18 mouse cellular contexts compared by ENCODE assay signal in genomic region chr2:102316540-102316939, GRCm38 (mm10).
DNase-seq lines count a peak whose midpoint lies in the region; ATAC-seq lines count a peak whose summit lies in the region.
"Had no signal": no experiment of that assay in that cellular context is flagged by ENCODE, and none has a peak within 500 bp of the region (broad histone marks: within the 10 kb centered on the region; RNA-seq: fewer than 3 reads in every experiment).

No protein-coding gene starts in this region.

- H3K4me3 ChIP-seq in midbrain, embryonic 15.5 days, result no peak overlapping the region
- no peak overlapping the region for H3K4me3 ChIP-seq in midbrain, embryonic 11.5 days (ENCODE audit: low read depth, low read length)
- H3K4me3 ChIP-seq in hindbrain, embryonic 12.5 days, result no peak overlapping the region
- H3K4me3 ChIP-seq: erythroblast, embryonic 14.5 days; limb, embryonic 10.5 days; liver, embryonic 13.5 days; midbrain, embryonic 10.5 days had no signal

- peaks cover 4% of the 10 kb centered on the region; the same call in 1 of the 2 replicates for H3K4me1 ChIP-seq in midbrain, embryonic 15.5 days
- H3K4me1 ChIP-seq in midbrain, embryonic 11.5 days (ENCODE audit: control insufficient read depth, insufficient read depth, low read length), result no peaks in the 10 kb centered on the region
- 0 out of 2 replicates have a peak, but pooled peaks cover 2% of the 10 kb centered on the region for H3K4me1 ChIP-seq in hindbrain, embryonic 12.5 days
- H3K4me1 ChIP-seq: limb, embryonic 10.5 days; liver, embryonic 13.5 days; midbrain, embryonic 10.5 days had no signal

- WGBS in midbrain, embryonic 15.5 days, result 75% methylated on average over 3 of the region's 3 CpGs
- WGBS in midbrain, embryonic 11.5 days, result 82% methylated on average over 3 of the region's 3 CpGs
- whole genome bisulfite sequencing in hindbrain, embryonic 12.5 days, result 86% methylated on average over 3 of the region's 3 CpGs

- ATAC-seq in cerebellum, adult (ENCODE audit: insufficient number of reproducible peaks, low FRiP score, low TSS enrichment), result 0 out of 2 replicates have a peak, but pooled peaks have one; percentile 51
- ATAC-seq in midbrain, embryonic 15.5 days (replicated peaks), result no peak
- ATAC-seq in midbrain, embryonic 11.5 days (ENCODE audit: low FRiP score), result no peak
- ATAC-seq in hindbrain, embryonic 12.5 days (ENCODE audit: low FRiP score), result no peak
- ATAC-seq in CD4-positive, CD25-positive, alpha-beta regulatory T cell, adult 4 months, result no peak
- ATAC-seq: intestine, embryonic 16.5 days; Patski had no signal

- H3K4me2 ChIP-seq in midbrain, embryonic 15.5 days, result no peak overlapping the region
- H3K4me2 ChIP-seq in midbrain, embryonic 11.5 days, result no peak overlapping the region
- H3K4me2 ChIP-seq in hindbrain, embryonic 12.5 days (replicated peaks), result no peak overlapping the region
- H3K4me2 ChIP-seq: liver, embryonic 13.5 days had no signal

- no peaks in the 10 kb centered on the region for H3K36me3 ChIP-seq in midbrain, embryonic 15.5 days (replicated peaks)
- H3K36me3 ChIP-seq in midbrain, embryonic 11.5 days (ENCODE audit: control insufficient read depth, insufficient read depth, low read length), result no peaks in the 10 kb centered on the region
- H3K36me3 ChIP-seq in hindbrain, embryonic 12.5 days, result no peaks in the 10 kb centered on the region
- H3K36me3 ChIP-seq: liver, embryonic 13.5 days; midbrain, embryonic 10.5 days had no signal

- 0 out of 2 replicates have a peak overlapping the region, but pooled peaks have one; percentile 1 for H3K27ac ChIP-seq in midbrain, embryonic 15.5 days
- no peak overlapping the region for H3K27ac ChIP-seq in midbrain, embryonic 11.5 days (ENCODE audit: low read depth, low read length)
- no peak overlapping the region for H3K27ac ChIP-seq in hindbrain, embryonic 12.5 days
- H3K27ac ChIP-seq: limb, embryonic 10.5 days; liver, embryonic 13.5 days; midbrain, embryonic 10.5 days had no signal

- H3K9ac ChIP-seq in midbrain, embryonic 15.5 days, result no peak overlapping the region
- H3K9ac ChIP-seq in midbrain, embryonic 11.5 days (ENCODE audit: low read length), result no peak overlapping the region
- H3K9ac ChIP-seq in hindbrain, embryonic 12.5 days, result no peak overlapping the region
- H3K9ac ChIP-seq: liver, embryonic 13.5 days had no signal

- H3K9me3 ChIP-seq in midbrain, embryonic 15.5 days, result no peaks in the 10 kb centered on the region
- H3K9me3 ChIP-seq in midbrain, embryonic 11.5 days (ENCODE audit: control insufficient read depth, low read length), result no peaks in the 10 kb centered on the region
- no peaks in the 10 kb centered on the region for H3K9me3 ChIP-seq in hindbrain, embryonic 12.5 days (replicated peaks)
- H3K9me3 ChIP-seq: limb, embryonic 10.5 days; liver, embryonic 13.5 days; midbrain, embryonic 10.5 days had no signal

- no peak for DNase-seq in cerebellum, postnatal 4 days (ENCODE audit: low spot score in 2 of 2)
- no peak for DNase-seq in midbrain, embryonic 11.5 days (ENCODE audit: low spot score, missing footprints)
- DNase-seq in frontal cortex, adult 2 months (ENCODE audit: extremely low spot score in 1 of 2, low spot score in 1 of 2), result peak; percentile 70 to 79
- peak; percentile 32 for DNase-seq in right cerebral cortex, postnatal 25 days
- DNase-seq: embryo, embryonic 11 days; gastrocnemius, postnatal 10 days; liver, embryonic 13.5 days; lung, postnatal 14 days; spleen, adult 18-20 months had no signal

- no peaks in the 10 kb centered on the region for H3K27me3 ChIP-seq in midbrain, embryonic 15.5 days (replicated peaks)
- no peaks in the 10 kb centered on the region for H3K27me3 ChIP-seq in midbrain, embryonic 11.5 days (ENCODE audit: control insufficient read depth, insufficient read depth, low read length)
- no peaks in the 10 kb centered on the region for H3K27me3 ChIP-seq in hindbrain, embryonic 12.5 days
- H3K27me3 ChIP-seq: liver, embryonic 13.5 days; Patski had no signal

Comparison
In these comparisons a context has a peak if more than half of its experiments do, and no peak if none do; other contexts are left out.
1. DNase-seq: peak in frontal cortex, adult 2 months (2 of 2) and right cerebral cortex, postnatal 25 days (single experiment); none in cerebellum, postnatal 4 days (0 of 2) and midbrain, embryonic 11.5 days (single experiment).